9 mouse cellular contexts compared by ENCODE assay signal in genomic region chr4:45407703-45408334, GRCm38 (mm10). TPM values are rescaled to one million over a fixed set of nuclear protein-coding genes. Genes with fewer than 3 reads are reported as not detected.
A peak's percentile ranks its signal among the peaks of the same experiment; 100 is the strongest.
DNase-seq lines count a peak whose midpoint lies in the region; ATAC-seq and TF ChIP-seq lines count a peak whose summit lies in the region.
"Had no signal": no experiment of that assay in that cellular context is flagged by ENCODE, and none has a peak within 500 bp of the region (broad histone marks: within the 10 kb centered on the region; RNA-seq: fewer than 3 reads in every experiment).

No protein-coding gene starts in this region.

- TF ChIP-seq CTCF in C2C12 (IDR thresholded peaks at IDR 0.05; ENCODE audit: control insufficient read depth, insufficient read depth, insufficient read length) = no peak

- under 1% methylated on average over 19 of the region's 19 CpGs for WGBS in liver, embryonic 15.5 days (ENCODE audit: insufficient replicate concordance)

- H3K4me2 ChIP-seq in liver, embryonic 15.5 days = peak overlapping the region; percentile 85

- H3K79me2 ChIP-seq in C2C12 (ENCODE audit: control insufficient read depth, insufficient read depth) = peaks cover 51% of the 10 kb centered on the region

- peaks cover 59% of the 10 kb centered on the region for H3K4me1 ChIP-seq in liver, embryonic 15.5 days (replicated peaks)

- no peak for ATAC-seq in cerebellum, adult (ENCODE audit: insufficient number of reproducible peaks, low FRiP score, low TSS enrichment)
- no peak for ATAC-seq in liver, embryonic 15.5 days (ENCODE audit: insufficient read depth)
- no peak for ATAC-seq in megakaryocyte-erythroid progenitor cell, adult 5-6 weeks (replicated peaks; ENCODE audit: low FRiP score, low TSS enrichment, poor library complexity, severe bottlenecking)

- peak overlapping the region; percentile 65 for H3ac ChIP-seq in C2C12 (ENCODE audit: control insufficient read depth, insufficient read length, low read depth)

- peak overlapping the region; percentile 100 for H3K9ac ChIP-seq in liver, embryonic 15.5 days

- H3K9me3 ChIP-seq in liver, embryonic 15.5 days (replicated peaks) = no peaks in the 10 kb centered on the region

- H3K4me3 ChIP-seq in C2C12 (ENCODE audit: insufficient read depth, poor library complexity, severe bottlenecking) = peak overlapping the region; percentile 72
- peak overlapping the region; percentile 99 for H3K4me3 ChIP-seq in liver, embryonic 15.5 days (replicated peaks)

- H3K27me3 ChIP-seq in C2C12 (ENCODE audit: control insufficient read depth, insufficient read depth, insufficient read length) = no peaks in the 10 kb centered on the region
- peaks cover 29% of the 10 kb centered on the region for H3K27me3 ChIP-seq in liver, embryonic 15.5 days
- no peaks in the 10 kb centered on the region for H3K27me3 ChIP-seq in splenic B cell, adult 2 months (ENCODE audit: control insufficient read depth, insufficient read depth, low read length, poor library complexity, severe bottlenecking)
- H3K27me3 ChIP-seq: Patski had no signal

- peak; percentile 26 for DNase-seq in cerebellum, adult 11 months
- DNase-seq in embryo, embryonic 10.5 days (ENCODE audit: low spot score) = peak; percentile 65
- DNase-seq in induced T-regulatory cell, adult 2 months (ENCODE audit: low read depth) = peak; percentile 77
- peak; percentile 41 for DNase-seq in splenic B cell, adult 2 months (ENCODE audit: low read depth, low spot score)

- peaks cover 14% of the 10 kb centered on the region for H3K36me3 ChIP-seq in C2C12 (ENCODE audit: control insufficient read depth, insufficient read depth)
- peaks cover 22% of the 10 kb centered on the region for H3K36me3 ChIP-seq in liver, embryonic 15.5 days (replicated peaks)
- no peaks in the 10 kb centered on the region; the same call in 1 of the 2 replicates for H3K36me3 ChIP-seq in splenic B cell, adult 2 months (ENCODE audit: control insufficient read depth, insufficient read depth, low read length, poor library complexity, severe bottlenecking)

- peaks cover 20% of the 10 kb centered on the region for H3K79me3 ChIP-seq in C2C12 (ENCODE audit: low read depth)

- peak overlapping the region; percentile 98 for H3K27ac ChIP-seq in liver, embryonic 15.5 days (replicated peaks)

TF ChIP-seq in C2C12, 6 proteins besides CTCF, POLR2A, EP300 and RAD21:
- TF ChIP-seq MYOG (IDR thresholded peaks at IDR 0.05; ENCODE audit: control insufficient read depth, extremely low read depth, insufficient read length) = no peak
- no peak for TF ChIP-seq CEBPB (IDR thresholded peaks at IDR 0.05; ENCODE audit: low read depth)
- TF ChIP-seq MYOD1 (IDR thresholded peaks at IDR 0.05; ENCODE audit: control insufficient read depth, insufficient read length, low read depth) = peak; percentile 16
- no peak for TF ChIP-seq FOSL1 (IDR thresholded peaks at IDR 0.05; ENCODE audit: insufficient read depth, low read length, poor library complexity, severe bottlenecking)
- no peak for TF ChIP-seq USF1 (IDR thresholded peaks at IDR 0.05; ENCODE audit: low read depth)
- no peak for TF ChIP-seq MAX (IDR thresholded peaks at IDR 0.05)

RNA-seq across cellular contexts. Expression of gene Slc25a51, which starts 0.7 kb away (rescaled TPM):
- polyA plus RNA-seq in C2C12 (2012; fragmentation: generic; extraction: Trizol) = 42.4 TPM
- 72.8 and 74.4 TPM in 2 replicates for polyA plus RNA-seq in liver, embryonic 15.5 days (2015; fragmentation: Nextera tagmentation; extraction: Ambion mirVana)
- total RNA-seq in megakaryocyte-erythroid progenitor cell, adult 5-6 weeks (2014; fragmentation: Nextera tagmentation) = 75.9 and 89.4 TPM in 2 replicates
- 54.7 and 65.2 TPM in 2 replicates for total RNA-seq in megakaryocyte-erythroid progenitor cell, adult 5-6 weeks (2017)

Comparison
In these comparisons a context has a peak if more than half of its experiments do, and no peak if none do; other contexts are left out.
1. DNase-seq: peak in every context shown above with its lines; median percentile 77 in induced T-regulatory cell, adult 2 months; 65 in embryo, embryonic 10.5 days; 41 in splenic B cell, adult 2 months; 26 in cerebellum, adult 11 months.